ENCODE assay signal across 9 mouse cellular contexts in the genomic region with DNA sequence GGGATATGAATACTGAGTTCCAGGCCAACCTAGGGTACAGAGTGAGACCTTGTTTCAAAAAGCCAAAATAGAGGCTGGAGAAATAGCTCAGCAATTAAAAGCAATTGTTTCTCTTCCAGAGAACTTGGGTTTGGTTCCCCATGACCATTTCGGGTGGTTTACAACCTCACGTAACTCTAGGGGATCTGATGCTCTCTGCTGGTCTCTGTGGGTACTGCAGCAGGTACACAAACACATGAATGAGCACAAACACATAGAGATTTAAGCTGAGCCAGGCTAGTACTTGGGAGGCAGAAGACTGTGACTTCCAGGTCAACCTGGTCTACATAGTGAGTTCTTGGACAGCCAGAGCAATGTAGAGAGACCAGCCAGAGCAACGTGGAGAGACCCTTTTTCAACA. TPM values are rescaled to one million over a fixed set of nuclear protein-coding genes. Genes with fewer than 3 reads are reported as not detected.
DNase-seq lines count a peak whose midpoint lies in the region; ATAC-seq lines count a peak whose summit lies in the region.
"Had no signal": no experiment of that assay in that cellular context is flagged by ENCODE, and none has a peak within 500 bp of the region (broad histone marks: within the 10 kb centered on the region; RNA-seq: fewer than 3 reads in every experiment).

No protein-coding gene starts in this region.

- peaks cover 48% of the 10 kb centered on the region for H3K36me3 ChIP-seq in hindbrain, embryonic 10.5 days
- peaks cover 29% of the 10 kb centered on the region for H3K36me3 ChIP-seq in hindbrain, embryonic 12.5 days

- H3K9ac ChIP-seq in hindbrain, embryonic 12.5 days: no peak overlapping the region

- DNase-seq in hindbrain, embryonic 10.5 days (ENCODE audit: low spot score): peak; percentile 33
- DNase-seq in 416B (ENCODE audit: low read depth): peak; percentile 77
- peak; percentile 88 for DNase-seq in ES-CJ7 (ENCODE audit: low read depth, low spot score)
- peak; percentile 48 to 76 for DNase-seq in thymus, postnatal 10 days (ENCODE audit: low spot score in 2 of 2)
- no peak for DNase-seq in layer of hippocampus, adult 8-10 months (ENCODE audit: low spot score in 2 of 2)

- no peak overlapping the region for H3K27ac ChIP-seq in hindbrain, embryonic 10.5 days
- H3K27ac ChIP-seq in hindbrain, embryonic 12.5 days: no peak overlapping the region

- no peak overlapping the region for H3K4me2 ChIP-seq in hindbrain, embryonic 12.5 days (replicated peaks)

- 50% methylated on average over 3 of the region's 3 CpGs for WGBS in hindbrain, embryonic 10.5 days
- WGBS in hindbrain, embryonic 12.5 days: 49% methylated on average over 3 of the region's 3 CpGs

- H3K9me3 ChIP-seq in hindbrain, embryonic 10.5 days: no peaks in the 10 kb centered on the region
- no peaks in the 10 kb centered on the region for H3K9me3 ChIP-seq in hindbrain, embryonic 12.5 days (replicated peaks)
- H3K9me3 ChIP-seq: megakaryocyte, embryonic 14.5 days had no signal

- ATAC-seq in hindbrain, embryonic 12.5 days (ENCODE audit: low FRiP score): no peak
- ATAC-seq in erythroid progenitor cell, adult 5-6 weeks (replicated peaks; ENCODE audit: low FRiP score, poor library complexity, severe bottlenecking): peak; percentile 73
- peak; percentile 93 for ATAC-seq in megakaryocyte, adult 5-6 weeks (ENCODE audit: poor library complexity, severe bottlenecking)

- H3K27me3 ChIP-seq in hindbrain, embryonic 10.5 days (ENCODE audit: insufficient read depth, poor library complexity, severe bottlenecking): no peaks in the 10 kb centered on the region
- no peaks in the 10 kb centered on the region for H3K27me3 ChIP-seq in hindbrain, embryonic 12.5 days
- H3K27me3 ChIP-seq: megakaryocyte, embryonic 14.5 days had no signal

- H3K4me1 ChIP-seq in hindbrain, embryonic 10.5 days (replicated peaks): no peaks in the 10 kb centered on the region
- H3K4me1 ChIP-seq in hindbrain, embryonic 12.5 days: no peaks in the 10 kb centered on the region

- no peak overlapping the region for H3K4me3 ChIP-seq in hindbrain, embryonic 10.5 days
- no peak overlapping the region for H3K4me3 ChIP-seq in hindbrain, embryonic 12.5 days
- H3K4me3 ChIP-seq: megakaryocyte, embryonic 14.5 days had no signal

RNA-seq across cellular contexts. Expression of a gene that starts 28.6 kb away (rescaled TPM):
- 12.1 and 12.8 TPM in 2 replicates for polyA plus RNA-seq in hindbrain, embryonic 10.5 days (2016; fragmentation: Nextera tagmentation; extraction: Ambion mirVana)
- polyA plus RNA-seq in hindbrain, embryonic 12.5 days (2016; fragmentation: Nextera tagmentation; extraction: Ambion mirVana): 28.1 and 30.5 TPM in 2 replicates
- 1.3 and 20.2 TPM in 2 replicates for total RNA-seq in erythroid progenitor cell, adult 5-6 weeks (2015; ENCODE audit: low replicate concordance)
- total RNA-seq in erythroid progenitor cell, adult 5-6 weeks (2017; ENCODE audit: low replicate concordance): 2.4 and 3.2 TPM in 2 replicates
- total RNA-seq in megakaryocyte, adult 5-6 weeks (2015): 8.5 and 9.5 TPM in 2 replicates
- 14.2 and 15.4 TPM in 2 replicates for total RNA-seq in megakaryocyte, adult 5-6 weeks (2017)
- total RNA-seq in layer of hippocampus, adult 8-10 months (2022): 10 to 100 TPM; 60.9 to 78.0 (median 70.8) TPM

RNA-seq across cellular contexts. Expression of a gene that starts 55.1 kb away (rescaled TPM):
- polyA plus RNA-seq in hindbrain, embryonic 10.5 days (2016; fragmentation: Nextera tagmentation; extraction: Ambion mirVana): 36.0 and 40.6 TPM in 2 replicates
- 51.0 and 52.4 TPM in 2 replicates for polyA plus RNA-seq in hindbrain, embryonic 12.5 days (2016; fragmentation: Nextera tagmentation; extraction: Ambion mirVana)
- 2.2 and 9.6 TPM in 2 replicates for total RNA-seq in erythroid progenitor cell, adult 5-6 weeks (2015; ENCODE audit: low replicate concordance)
- 0.77 and 21.9 TPM in 2 replicates for total RNA-seq in erythroid progenitor cell, adult 5-6 weeks (2017; ENCODE audit: low replicate concordance)
- 10.6 and 11.1 TPM in 2 replicates for total RNA-seq in megakaryocyte, adult 5-6 weeks (2015)
- total RNA-seq in megakaryocyte, adult 5-6 weeks (2017): 9.9 and 12.9 TPM in 2 replicates
- total RNA-seq in layer of hippocampus, adult 8-10 months (2022): 100 to 1,000 TPM in 2 of 4 experiments, 10 to 100 TPM in 2; 86.5 to 127 (median 106) TPM

Comparison
In these comparisons a context has a peak if more than half of its experiments do, and no peak if none do; other contexts are left out.
1. DNase-seq: peak in hindbrain, embryonic 10.5 days (single experiment), 416B (single experiment), ES-CJ7 (single experiment) and thymus, postnatal 10 days (2 of 2); none in layer of hippocampus, adult 8-10 months (0 of 2).